Mouse (Mus musculus) cerebellum, adult (tissue): ENCODE results near the gene Prkd1.
"Not testable (repeated sequence)": the region's sequence is repeated elsewhere in the genome, so short reads cannot be mapped to it uniquely, and the experiment has no call there.

ENCODE experiments used
- ATAC-seq: cut with Nextera tagmentation; 2 replicates; pipeline ENCODE4 v1.9.2; 2017; ENCODE audit warnings: mild to moderate bottlenecking, moderate library complexity, mixed read lengths; ENCODE audit not compliant: insufficient number of reproducible peaks, low FRiP score, low TSS enrichment

Prkd1 gene

DNA sequence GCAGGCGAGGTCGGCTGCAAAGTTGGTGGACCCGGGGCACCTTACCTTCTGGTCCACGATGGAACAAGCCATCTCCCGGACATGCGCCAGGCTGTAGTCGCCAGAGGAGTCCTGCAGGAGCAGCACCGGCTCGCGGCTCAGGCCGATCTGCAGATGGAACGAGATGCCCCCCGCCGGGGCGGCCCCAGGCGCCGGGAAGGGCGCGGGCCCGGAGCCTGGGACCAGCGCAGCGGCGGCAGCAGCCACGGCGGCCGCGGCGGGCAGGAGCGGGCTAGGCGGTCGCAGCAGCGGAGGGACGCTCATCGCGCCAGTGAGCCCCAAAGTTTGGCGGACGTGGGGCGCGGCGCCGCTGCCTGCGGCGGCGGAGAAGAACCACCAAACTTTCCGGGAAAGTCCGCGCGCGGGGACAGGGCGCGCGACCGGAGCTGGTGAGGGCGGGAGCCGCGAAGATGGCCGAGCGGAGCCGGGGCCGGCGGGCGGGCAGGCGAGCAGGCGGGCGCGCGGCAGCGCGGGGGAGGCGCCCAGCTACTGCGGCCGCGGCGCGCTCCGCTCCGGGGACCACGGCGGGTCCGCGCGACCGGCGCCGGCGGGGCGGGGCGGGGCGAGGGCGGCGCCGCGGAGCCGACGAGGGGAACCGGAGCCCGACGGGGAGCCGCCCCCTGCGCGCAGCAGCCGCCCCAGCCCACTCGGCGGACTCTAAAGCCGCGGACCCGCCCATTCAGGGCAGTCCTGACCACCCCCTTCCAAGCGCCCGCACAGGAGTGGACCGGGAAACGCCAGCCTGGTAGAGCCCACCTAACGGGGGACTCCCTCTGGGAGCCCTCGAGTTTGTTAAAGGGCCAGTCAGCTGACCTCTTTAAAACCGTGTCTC lies at the start of gene Prkd1:
Prkd1 (minus strand) TSS at position 428 of the 871 bp plus-strand sequence.
- ATAC-seq: peak; percentile 73; the same call in 1 of the 2 replicates

DNA sequence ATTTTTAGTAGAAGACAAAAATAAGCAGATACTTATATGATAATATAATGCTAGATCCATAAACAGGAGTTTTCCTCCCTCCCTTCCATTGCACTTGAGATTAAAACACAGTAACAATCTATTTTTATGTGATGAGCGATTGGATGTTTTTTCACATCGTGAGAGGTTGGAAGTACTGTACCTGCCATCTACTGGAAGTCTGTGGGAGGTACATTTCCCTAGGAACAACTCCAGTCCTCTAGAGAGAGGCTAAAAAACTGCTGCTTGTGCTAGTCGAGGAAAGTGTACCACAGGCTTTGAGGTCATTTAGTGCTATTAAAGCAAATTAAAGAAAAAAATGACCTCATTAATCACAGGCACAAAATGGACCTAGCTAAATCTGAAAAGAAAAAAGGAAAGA lies 48.6 kb upstream of the Prkd1 start:
- no peak for ATAC-seq

DNA sequence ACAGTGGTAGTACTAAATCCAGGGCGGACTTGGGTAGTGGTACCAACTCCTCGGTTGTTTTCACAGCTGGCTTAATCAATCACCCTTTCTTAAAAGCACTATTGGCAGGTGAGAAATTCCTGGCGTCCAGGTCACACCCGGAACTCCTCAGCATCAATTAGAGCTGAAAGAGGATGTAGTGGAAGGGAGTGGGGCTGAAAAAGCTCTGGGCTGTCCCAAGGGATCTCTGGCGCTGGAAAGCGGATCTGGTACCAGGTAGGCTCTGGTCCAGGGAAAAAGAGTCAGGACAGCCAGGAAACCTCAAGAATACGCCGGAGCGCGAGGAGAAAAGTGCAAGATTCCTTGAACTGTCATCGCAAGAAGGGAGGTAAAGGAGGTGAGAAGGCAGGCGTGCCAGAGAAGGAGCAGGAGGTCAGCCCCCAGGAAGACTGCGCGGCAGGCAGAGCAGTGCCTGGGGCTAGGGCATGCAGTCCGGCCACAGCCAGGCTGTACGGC lies 675 bp downstream of the Prkd1 start:
- ATAC-seq: peak; percentile 28; the same call in 1 of the 2 replicates

DNA sequence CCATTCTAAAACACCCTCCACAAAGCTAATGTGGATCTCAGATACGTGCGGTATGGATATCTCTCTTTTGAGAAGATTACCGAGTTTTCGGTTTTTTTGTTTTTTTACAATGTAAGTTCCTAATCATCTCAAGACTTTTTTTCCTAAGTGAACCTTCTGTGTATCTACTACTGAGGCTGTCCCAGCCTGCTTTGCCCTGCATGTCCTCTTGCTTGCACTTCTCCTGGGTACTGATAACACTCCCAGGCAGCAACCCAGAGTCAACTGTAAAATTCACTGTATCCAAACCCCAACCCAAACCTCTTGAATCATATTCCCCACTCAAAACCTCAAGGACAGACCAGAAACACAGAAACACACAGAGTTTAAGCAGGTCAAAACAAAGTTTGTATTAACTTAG lies 2.0 kb downstream of the Prkd1 start:
- no peak for ATAC-seq

DNA sequence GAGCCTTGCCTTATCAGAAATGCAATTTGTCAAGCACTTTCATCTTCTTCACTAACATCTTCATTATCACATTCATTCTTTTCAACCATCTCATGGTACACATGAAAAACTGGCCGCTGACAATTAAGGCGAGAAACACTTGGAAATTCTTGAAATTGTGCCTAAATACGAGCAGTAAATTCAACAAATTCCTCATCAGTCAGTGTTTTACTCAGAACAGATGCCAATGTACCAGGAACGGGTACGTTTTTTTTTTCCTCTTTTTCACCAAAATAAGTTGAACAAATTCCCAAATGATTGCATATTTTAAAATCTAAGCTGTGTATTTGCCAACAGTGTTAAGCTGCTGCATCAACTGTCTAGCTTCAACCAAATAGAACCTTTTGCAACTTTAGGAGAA lies 6.2 kb downstream of the Prkd1 start:
- no peak for ATAC-seq

DNA sequence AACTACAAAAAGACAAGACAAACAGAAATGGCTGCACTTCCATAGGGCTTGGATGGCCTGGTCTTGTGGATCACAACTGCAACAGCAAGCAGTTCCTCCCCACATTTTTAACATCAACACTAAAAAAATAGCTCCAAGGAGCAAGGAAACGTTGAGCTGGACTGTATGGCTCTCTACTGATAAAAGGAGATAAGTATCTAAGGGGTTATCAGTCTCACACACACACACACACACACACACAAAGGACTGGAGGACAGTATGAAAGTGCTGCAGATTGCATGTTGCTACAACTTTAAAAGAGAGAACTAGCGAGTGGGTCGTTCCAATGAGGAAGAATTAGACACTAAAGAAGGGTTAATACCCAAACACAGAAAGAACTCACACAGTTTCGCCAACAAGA lies 8.7 kb downstream of the Prkd1 start:
- ATAC-seq: no peak

DNA sequence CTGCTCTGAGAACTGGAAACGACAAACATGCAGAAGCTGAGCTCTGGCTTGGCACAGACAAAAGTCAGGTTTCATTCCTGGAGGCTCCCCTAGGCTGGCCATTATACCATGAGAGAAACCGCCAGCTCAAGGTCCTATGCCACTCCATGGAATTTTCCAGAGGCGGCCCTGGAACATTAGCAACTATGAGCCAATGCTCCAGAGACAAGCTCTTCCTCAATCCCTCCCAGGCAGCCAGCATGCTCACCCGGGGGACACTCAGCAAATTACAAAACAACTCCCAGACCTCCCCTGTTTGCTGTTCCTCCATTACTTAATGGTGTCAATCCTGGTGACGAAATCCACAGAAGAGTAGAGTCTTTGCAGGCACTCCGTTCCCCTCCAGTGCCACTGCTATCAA lies 14.5 kb downstream of the Prkd1 start:
- no peak for ATAC-seq

DNA sequence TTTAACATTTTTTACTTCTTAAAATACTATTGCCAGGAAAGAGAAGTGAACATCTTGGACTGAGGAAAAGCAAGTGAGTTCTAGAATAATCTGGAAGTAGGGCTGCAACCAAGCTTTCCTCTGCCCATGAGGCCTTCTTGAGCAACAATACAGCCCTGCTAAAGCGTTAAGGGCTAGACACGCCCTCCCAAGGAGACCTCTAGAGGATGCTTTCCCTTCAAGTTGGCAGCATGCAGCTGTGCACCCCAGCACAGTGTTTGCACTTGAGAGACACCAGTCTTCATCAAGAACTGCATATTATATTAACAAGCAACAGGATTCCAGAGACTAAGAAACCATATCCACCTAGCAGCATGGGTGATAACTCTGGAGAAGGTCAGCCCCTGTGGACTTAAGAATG lies 22.8 kb downstream of the Prkd1 start:
- not testable (repeated sequence) for ATAC-seq

DNA sequence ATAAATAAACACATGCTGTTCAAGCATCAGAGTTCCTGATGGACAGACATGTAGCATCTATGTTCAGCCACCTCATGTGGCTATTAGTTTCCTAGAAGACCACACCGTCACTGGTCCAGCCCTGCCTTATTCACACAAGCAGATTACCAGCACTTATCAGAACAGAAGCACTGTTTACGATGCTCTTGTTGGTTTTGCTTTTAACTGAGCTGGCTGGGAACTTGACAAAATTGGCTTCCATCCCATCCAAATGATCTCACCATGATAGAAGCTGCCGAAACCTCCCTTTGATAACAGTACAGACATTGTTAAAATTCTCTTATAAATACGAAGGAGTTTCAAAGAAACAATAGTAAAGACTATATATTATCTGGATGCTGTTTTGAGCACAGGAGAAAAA lies 24.7 kb downstream of the Prkd1 start:
- no peak for ATAC-seq

DNA sequence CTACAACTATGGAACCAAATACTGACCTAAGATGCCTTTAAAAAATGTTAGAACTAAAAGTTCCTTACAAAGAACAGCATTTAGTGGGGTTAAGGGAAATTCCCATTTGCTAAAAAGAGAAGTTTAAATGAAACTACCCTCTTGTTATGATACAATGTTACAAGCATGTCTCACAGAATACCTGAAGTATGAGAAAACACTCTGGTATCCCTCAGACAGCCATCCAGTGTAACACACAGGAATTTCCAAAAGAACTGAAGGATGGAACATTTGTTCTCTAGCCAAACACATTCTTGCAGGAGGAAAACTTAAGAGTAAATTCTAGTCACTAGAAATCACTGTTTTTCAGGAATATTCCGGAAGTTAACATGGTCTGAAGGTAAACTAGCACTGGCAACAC lies 33.0 kb downstream of the Prkd1 start:
- ATAC-seq: no peak

DNA sequence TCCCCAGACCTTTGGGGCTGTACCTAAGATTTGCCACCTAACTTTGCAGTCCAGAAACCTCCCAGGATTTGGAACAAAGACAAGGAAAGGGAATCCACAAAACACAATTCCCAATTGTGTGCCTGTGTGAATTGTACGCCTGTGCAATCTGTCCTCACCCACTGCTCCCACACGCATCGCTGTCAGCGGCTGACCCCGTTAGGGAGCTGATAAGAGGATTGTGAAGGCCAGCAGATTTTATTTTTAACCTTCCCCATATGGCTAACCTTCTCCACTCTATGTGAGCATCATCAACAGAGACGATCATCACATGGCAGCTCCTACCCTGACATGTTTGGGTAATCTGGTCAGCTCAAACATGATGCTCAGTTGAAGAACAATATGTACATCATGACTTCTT lies 34.6 kb downstream of the Prkd1 start:
- ATAC-seq: no peak

DNA sequence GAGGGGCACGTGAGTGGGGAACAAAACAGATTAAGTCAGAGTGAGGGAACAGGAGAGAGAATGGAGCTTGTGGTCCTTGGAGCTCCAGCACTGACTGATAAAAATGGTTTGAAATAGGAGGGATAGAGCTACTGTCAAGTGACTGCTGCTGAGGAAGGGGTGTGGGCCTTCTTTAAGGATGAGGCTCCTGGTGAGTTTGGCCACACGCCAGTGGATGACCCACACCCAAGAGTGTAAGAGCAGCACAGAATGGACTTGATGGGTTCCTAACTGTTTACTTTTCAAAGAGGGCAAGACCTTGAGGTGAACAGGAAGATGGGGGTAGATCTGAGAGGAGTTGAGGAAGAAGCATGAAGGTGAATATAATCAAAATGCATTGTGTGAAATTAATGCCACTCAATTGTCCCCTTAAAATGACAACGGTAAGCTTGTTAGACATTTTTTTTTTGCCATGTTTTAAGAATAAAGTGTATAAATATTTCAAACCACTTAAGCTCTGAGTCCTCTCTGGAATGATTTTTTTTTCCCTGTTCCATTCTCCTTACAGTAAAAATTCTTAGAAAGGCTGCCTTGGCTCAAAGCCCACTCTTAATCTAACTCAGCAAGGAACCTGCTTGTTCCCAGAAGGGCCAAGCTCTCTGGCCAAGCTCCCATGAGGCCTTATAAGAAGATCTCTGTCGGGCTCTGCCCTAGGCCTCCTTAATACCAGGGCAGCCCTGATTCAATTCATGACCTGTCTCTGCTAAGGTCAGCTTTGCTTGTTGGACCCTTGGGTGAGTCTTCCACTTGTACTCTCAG lies 42.0 kb downstream of the Prkd1 start:
- ATAC-seq: no peak

DNA sequence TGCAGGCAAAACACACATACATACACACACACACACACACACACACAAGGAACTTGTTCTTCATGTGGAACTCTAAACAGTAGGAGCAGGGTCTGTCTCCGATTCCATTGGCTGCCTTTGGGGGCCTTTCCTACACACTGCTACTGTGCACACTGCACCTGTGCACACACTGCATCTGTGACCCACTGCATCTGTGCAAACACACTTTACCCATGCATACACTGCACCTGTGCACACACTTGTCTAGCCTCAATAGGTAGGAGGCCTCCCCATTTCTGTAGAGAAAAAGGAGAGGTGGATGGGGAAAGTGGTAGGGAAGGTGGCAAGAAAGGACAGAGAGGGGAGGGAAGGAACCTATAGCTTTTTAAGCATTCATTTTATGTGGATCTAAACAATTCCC lies 49.5 kb downstream of the Prkd1 start:
- no peak for ATAC-seq

DNA sequence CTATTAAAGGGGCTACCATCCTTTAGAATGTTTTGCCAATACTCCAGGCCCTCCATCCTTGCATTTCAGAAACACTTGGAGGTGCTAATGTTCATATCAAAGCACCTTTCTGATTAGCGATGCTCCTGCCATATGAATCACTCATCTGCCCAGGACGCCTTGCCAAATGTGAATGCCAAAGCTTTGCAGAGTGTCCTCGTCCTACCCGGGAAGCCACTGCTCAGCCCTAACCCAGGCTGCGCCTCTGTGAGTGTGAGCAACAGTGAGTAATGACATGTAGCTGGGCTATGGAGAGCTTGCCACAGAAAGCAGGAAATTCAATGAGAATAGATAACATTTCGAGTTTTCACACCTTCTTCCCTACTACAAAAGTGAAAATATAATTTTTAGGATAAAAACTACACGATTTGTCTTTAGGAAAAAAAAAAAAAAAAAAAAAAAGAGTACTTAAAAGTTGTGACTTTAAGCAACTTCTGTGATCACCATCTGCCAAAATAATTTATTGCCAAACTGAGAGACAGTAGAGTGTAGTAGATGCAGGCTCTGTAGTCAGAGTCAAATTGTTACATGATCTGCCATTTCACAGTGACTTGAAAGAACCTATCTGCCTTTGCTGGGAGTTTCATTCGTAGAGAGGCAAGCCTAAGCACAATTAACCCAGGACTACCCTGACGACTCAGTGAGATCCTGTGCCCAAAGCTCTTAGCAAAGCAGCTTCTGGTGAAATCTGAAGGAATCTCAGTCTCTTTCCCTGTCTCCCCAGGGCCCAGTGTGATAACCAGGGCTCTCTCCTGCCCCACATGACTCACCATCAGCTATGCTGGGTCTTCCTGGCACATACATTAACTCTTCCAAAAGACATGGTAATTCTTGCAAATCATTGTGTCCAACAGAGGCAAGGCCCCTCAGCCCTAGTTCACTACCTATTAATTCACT lies 50.6 kb downstream of the Prkd1 start:
- ATAC-seq: no peak

DNA sequence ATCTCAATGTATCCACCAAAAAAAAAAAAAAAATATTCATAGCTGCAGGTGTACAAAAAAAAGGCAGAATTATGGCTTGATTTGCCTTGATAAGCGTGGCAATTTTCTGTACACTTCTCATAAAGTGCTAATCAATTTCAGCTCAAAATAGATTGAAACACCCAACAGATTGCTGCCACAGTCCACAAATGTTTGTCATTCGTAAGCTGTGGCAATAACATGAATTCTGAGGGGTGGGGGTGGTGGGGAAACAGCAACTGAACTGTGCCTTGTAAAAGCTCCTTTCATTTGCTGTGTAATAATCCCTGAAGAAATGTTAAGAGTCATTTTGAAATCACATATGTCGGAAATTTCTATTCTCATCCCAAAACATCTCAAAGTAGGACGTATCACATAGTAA lies 51.4 kb downstream of the Prkd1 start:
- no peak for ATAC-seq

DNA sequence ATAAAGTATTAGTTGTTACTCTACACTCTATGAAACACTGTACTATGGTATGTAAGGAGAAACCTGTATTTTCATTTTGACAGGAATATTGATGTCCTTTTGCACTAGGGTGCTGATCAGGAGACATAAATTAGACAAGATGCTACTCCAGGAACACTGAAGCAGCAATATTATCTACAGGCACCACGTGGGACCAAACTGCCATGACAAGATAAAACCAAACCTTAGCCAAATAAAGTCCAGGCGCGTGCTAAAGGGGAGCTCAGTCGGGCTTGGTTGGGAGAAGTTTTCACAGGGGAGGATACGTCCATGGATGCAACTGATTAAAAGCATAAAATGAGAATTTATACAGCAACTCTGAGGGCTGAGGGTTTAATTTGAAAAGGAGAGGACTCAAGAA lies 53.1 kb downstream of the Prkd1 start:
- no peak for ATAC-seq

DNA sequence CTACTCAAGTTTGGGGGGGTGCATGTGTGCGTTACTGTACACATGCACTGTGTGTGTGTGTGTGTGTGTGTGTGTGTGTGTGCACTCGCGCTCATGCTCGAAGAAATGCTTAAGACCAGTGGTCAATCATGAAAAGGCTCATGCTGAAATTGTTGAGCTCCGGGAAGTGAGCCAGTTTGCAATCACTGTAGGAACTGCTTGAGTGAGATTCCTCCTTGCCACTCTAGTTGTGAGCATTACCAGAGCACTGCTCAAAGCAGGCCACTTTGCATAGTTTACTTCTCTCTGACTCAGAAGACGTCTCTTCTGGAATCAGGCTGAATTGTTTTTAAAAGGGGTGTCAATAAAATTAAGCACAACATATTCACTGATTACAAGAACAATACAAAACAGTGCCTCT lies 54.4 kb downstream of the Prkd1 start:
- ATAC-seq: no peak

DNA sequence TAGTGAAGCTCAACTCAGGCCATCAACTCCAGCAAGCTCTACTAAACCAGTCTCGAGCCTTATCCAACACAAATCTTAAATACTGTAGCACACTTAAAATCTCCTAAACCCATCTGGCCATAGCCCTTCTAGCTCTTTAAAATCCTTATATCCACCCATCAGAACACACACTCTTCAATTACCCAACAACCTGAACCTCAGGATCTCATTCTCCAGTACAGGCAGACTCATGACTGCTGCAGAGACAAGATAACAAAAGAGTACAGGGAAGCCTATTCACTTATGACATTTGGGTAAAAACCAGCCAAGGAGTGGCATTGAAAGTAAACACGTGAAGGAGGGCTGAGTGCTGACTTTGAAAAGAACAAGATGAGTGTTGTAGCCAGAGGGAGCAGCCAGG lies 55.4 kb downstream of the Prkd1 start:
- no peak for ATAC-seq

DNA sequence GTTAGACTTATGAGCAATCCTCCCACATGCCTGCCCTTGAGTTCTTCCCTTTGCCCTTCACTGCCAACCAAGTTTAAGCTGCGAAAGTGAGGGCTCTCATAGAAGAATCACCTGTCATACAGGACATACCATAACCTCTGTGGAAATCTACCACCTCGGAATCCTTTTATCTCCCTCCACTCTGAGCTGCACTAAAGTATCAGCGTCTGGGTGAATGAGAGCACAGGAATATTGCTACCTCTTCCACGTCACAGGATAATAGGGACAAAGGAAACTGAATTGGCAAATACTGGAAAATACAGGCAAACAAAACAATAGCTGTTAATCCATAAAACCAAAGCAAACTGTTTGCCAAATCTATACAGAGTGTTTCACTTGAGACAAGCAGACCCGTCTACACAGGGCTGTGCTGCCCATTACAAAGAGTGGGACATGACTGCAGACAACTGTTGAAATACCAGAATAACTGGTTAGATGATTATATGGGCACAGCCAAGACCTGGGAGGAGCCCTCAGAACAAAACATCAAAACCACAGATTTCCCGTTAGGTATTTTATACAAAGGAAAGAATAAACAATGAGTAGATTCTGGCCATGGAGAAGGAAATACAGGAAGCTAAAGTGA lies 60.6 kb downstream of the Prkd1 start:
- ATAC-seq: no peak

DNA sequence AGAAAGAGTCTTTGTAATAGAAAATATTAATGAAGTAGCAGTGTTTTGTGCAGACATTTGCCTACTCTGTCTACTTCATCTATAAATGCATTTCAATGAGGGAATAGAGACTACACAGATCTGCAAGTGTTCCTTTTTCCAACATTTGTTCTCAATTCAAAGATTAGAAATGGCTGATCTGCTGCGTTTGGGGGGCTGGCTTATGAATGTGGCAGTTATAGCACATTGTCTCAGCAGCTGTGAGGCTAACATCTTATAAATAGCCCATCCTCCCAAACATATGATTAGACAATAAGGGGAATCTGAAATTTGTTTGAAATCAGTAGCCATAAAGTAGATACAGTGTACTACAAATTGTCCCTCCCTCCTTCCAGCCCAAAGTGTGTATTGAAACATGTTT lies 83.7 kb downstream of the Prkd1 start:
- no peak for ATAC-seq
